Mouse (Mus musculus) retina, postnatal 7 days (tissue): ENCODE data around the gene Islr2.

ENCODE experiments used
- DNase-seq: peaks from one replicate; pipeline ENCODE4 v3.0.0-alpha.2; 2012; ENCODE audit warnings: low read depth, low spot score

The Islr2 gene

GRCm38 (mm10) chr9:58150733-58151361, 53.3 kb downstream of the Islr2 start:
- DNase-seq, result no peak

- no peak for DNase-seq
These were observed 55.3 kb downstream of the Islr2 start for GRCm38 (mm10) chr9:58148806-58149205.
